Mouse (Mus musculus) small intestine, adult 2 months (tissue): ENCODE measurements at regions not wholly inside any gene's neighbourhood (a gene's known extent, or its start where the extent isn't known, plus 50 kb on each side); places are given as distances from the start of the nearest gene placed in this dataset.

ENCODE experiments used
- CTCF ChIP-seq: fragments of 200-500 bp; IDR thresholded peaks from 2 replicates; pipeline ENCODE4 v1.5.1; 2012; ENCODE audit warnings: low read depth, mild to moderate bottlenecking, control low read depth, inconsistent platforms, low read length, moderate library complexity, mixed read lengths; ENCODE audit not compliant: insufficient replicate concordance, insufficient read length; ENCODE audit errors: extremely low read depth
- POLR2A ChIP-seq: fragments of 200-500 bp; IDR thresholded peaks from 2 replicates; pipeline ENCODE4 v1.6.1; 2012; ENCODE audit warnings: low read depth, mild to moderate bottlenecking, control low read depth, inconsistent platforms, low read length, moderate library complexity

DNA sequence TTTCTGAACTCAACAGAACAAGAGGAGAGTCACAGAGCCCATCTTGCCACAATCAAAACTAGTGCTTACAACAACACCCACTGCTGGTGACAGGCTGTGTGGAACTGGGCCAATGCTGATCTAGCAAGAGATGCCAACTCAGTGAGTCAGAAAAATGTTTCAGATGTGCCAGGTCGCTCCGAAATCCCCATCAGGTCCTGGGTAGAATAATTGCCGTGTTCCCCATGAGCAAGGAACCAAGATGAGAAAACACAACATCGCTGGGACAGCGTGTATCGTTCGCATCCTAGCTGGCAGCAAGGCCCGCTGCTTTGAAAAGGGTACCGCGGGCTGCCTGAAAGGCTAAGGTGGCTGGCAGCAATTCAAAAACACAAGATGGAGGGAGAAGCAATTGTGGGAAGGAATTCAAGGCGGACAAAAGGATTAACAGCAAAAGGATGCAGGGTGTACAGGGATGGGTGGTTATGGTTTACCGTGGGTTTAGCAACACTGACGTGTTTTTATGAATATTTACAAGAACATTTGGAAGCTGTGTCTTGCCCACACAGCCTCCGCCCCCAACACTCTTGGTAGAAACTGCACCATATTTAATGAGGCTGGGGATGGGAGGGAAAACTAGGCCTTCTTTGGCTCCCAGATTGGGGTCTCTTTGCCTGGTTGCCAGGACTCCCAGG, 229.7 kb upstream of the G2e3 start:
- TF ChIP-seq CTCF: no peak
- TF ChIP-seq POLR2A: no peak
